Mouse (Mus musculus) MEL (cell line): ENCODE measurements at regions not wholly inside any gene's neighbourhood (a gene's known extent, or its start where the extent isn't known, plus 50 kb on each side); places are given as distances from the start of the nearest gene placed in this dataset.

Source experiments
- DNase-seq: peaks from one replicate; pipeline ENCODE4 v3.0.0; 2011; ENCODE audit warnings: low read depth, low spot score
- H3K27ac ChIP-seq: 2 replicates; pipeline ENCODE4 v1.5.1; 2012; ENCODE audit warnings: low read depth, mild to moderate bottlenecking, control low read depth, low read length, moderate library complexity; ENCODE audit not compliant: control insufficient read depth
- H3K27me3 ChIP-seq, 2 experiments: fragments of 150-350 bp in 1 of 2; sonication (generic) in 1 of 2; 2 replicates each; pipeline ENCODE4 v1.6.1; 2012; ENCODE audit warnings: low read length in 2 of 2, mild to moderate bottlenecking in 2 of 2, improper control_type of control experiment in 1 of 2, moderate library complexity in 1 of 2; ENCODE audit not compliant: insufficient read depth in 2 of 2, control insufficient read depth in 1 of 2
- H3K36me3 ChIP-seq, 2 experiments: 2 replicates each; pipeline ENCODE4 v1.6.1; 2012 to 2014; ENCODE audit warnings: low read length in 2 of 2, improper control_type of control experiment in 1 of 2, inconsistent platforms in 1 of 2, mild to moderate bottlenecking in 1 of 2; ENCODE audit not compliant: insufficient read depth in 2 of 2, control insufficient read depth in 1 of 2
- H3K4me1 ChIP-seq, 2 experiments: fragments of 150-350 bp in 1 of 2; sonication (generic) in 1 of 2; 2 replicates each; pipeline ENCODE4 v1.6.1; 2012; ENCODE audit warnings: low read length in 2 of 2, improper control_type of control experiment in 1 of 2, mild to moderate bottlenecking in 1 of 2; ENCODE audit not compliant: insufficient read depth in 2 of 2, control insufficient read depth in 1 of 2
- H3K4me3 ChIP-seq, 2 experiments: fragments of 150-350 bp in 1 of 2; sonication (generic) in 1 of 2; 2 replicates each; pipeline ENCODE4 v1.5.1; 2012; ENCODE audit warnings: low read depth in 2 of 2, low read length in 2 of 2, mild to moderate bottlenecking in 2 of 2, moderate library complexity in 2 of 2, control low read depth in 1 of 2, improper control_type of control experiment in 1 of 2; ENCODE audit not compliant: control insufficient read depth in 1 of 2, insufficient read depth in 1 of 2
- H3K79me2 ChIP-seq: 2 replicates; pipeline ENCODE4 v1.6.1; 2012; ENCODE audit warnings: mild to moderate bottlenecking, low read length, moderate library complexity; ENCODE audit not compliant: control insufficient read depth, poor library complexity, insufficient read depth
- H3K9ac ChIP-seq: 2 replicates; pipeline ENCODE4 v1.6.1; 2012; ENCODE audit warnings: low read depth, mild to moderate bottlenecking, control low read depth, low read length, moderate library complexity; ENCODE audit not compliant: control insufficient read depth, poor library complexity, severe bottlenecking
- H3K9me3 ChIP-seq: fragments of 150-350 bp; sonication (generic); replicated peaks from 2 replicates; pipeline ENCODE4 v1.6.1; 2012; ENCODE audit warnings: mild to moderate bottlenecking, low read length, improper control_type of control experiment, moderate library complexity; ENCODE audit not compliant: insufficient read depth
- CHD1 ChIP-seq: IDR thresholded peaks from 2 replicates; pipeline ENCODE4 v1.6.1; 2012; ENCODE audit warnings: low read depth, mild to moderate bottlenecking, inconsistent platforms, low read length, improper control_type of control experiment
- CTCF ChIP-seq, 3 experiments: IDR thresholded peaks in 2 of 3; conservative IDR thresholded peaks in 1 of 3; 2 replicates each; pipeline ENCODE4 v1.5.1; 2011 to 2012; ENCODE audit warnings: low read length in 3 of 3, low read depth in 2 of 3, mild to moderate bottlenecking in 2 of 3, improper control_type of control experiment in 1 of 3, inconsistent platforms in 1 of 3, mixed read lengths in 1 of 3, moderate library complexity in 1 of 3; ENCODE audit not compliant: control insufficient read depth in 1 of 3, insufficient read depth in 1 of 3, poor library complexity in 1 of 3, severe bottlenecking in 1 of 3
- HCFC1 ChIP-seq: IDR thresholded peaks from 2 replicates; pipeline ENCODE4 v1.6.1; 2012; ENCODE audit warnings: low read depth, mild to moderate bottlenecking, inconsistent platforms, low read length, improper control_type of control experiment, moderate library complexity
- MAFK ChIP-seq: IDR thresholded peaks from 2 replicates; pipeline ENCODE4 v1.6.1; 2011; ENCODE audit warnings: low read depth, mild to moderate bottlenecking, low read length, improper control_type of control experiment, borderline replicate concordance
- MAX ChIP-seq: IDR thresholded peaks from 2 replicates; pipeline ENCODE4 v1.6.1; 2011; ENCODE audit warnings: low read length, improper control_type of control experiment
- MEF2A ChIP-seq: IDR thresholded peaks from 2 replicates; pipeline ENCODE4 v1.6.1; 2014; ENCODE audit warnings: low read depth, mild to moderate bottlenecking, inconsistent platforms, low read length, improper control_type of control experiment; ENCODE audit not compliant: poor library complexity, insufficient replicate concordance, severe bottlenecking; ENCODE audit errors: extremely low read depth
- NRF1 ChIP-seq: IDR thresholded peaks from 2 replicates; pipeline ENCODE4 v1.6.1; 2014; ENCODE audit warnings: low read depth, mild to moderate bottlenecking, inconsistent platforms, low read length, improper control_type of control experiment, moderate library complexity; ENCODE audit not compliant: poor library complexity, insufficient read depth, severe bottlenecking
- POLR2A ChIP-seq, 2 experiments: IDR thresholded peaks; 2 replicates each; pipeline ENCODE4 v1.6.1; 2011 to 2012; ENCODE audit warnings: low read length in 2 of 2, mild to moderate bottlenecking in 2 of 2, control low read depth in 1 of 2, improper control_type of control experiment in 1 of 2, low read depth in 1 of 2, moderate library complexity in 1 of 2; ENCODE audit not compliant: control insufficient read depth in 1 of 2, insufficient read depth in 1 of 2, poor library complexity in 1 of 2
- POLR2AphosphoS5 ChIP-seq: IDR thresholded peaks from 2 replicates; pipeline ENCODE4 v1.6.1; 2012; ENCODE audit warnings: low read depth, borderline replicate concordance, mild to moderate bottlenecking, inconsistent platforms, low read length, moderate library complexity, mixed read lengths
- RAD21 ChIP-seq: IDR thresholded peaks from 2 replicates; pipeline ENCODE4 v1.6.1; 2011; ENCODE audit warnings: mild to moderate bottlenecking, low read depth, low read length, improper control_type of control experiment
- SMC3 ChIP-seq: IDR thresholded peaks from 2 replicates; pipeline ENCODE4 v1.6.1; 2011; ENCODE audit warnings: low read depth, low read length, improper control_type of control experiment
- TAL1 ChIP-seq: IDR thresholded peaks from 2 replicates; pipeline ENCODE4 v1.6.1; 2012; ENCODE audit warnings: mild to moderate bottlenecking, inconsistent platforms, low read length, moderate library complexity, mixed read lengths
- UBTF ChIP-seq: IDR thresholded peaks from 2 replicates; pipeline ENCODE4 v1.6.1; 2012; ENCODE audit warnings: low read depth, mild to moderate bottlenecking, inconsistent platforms, low read length, improper control_type of control experiment, moderate library complexity, borderline replicate concordance; ENCODE audit not compliant: insufficient read depth
- ZC3H11A ChIP-seq: IDR thresholded peaks from 2 replicates; pipeline ENCODE4 v1.6.1; 2012; ENCODE audit warnings: low read depth, mild to moderate bottlenecking, inconsistent platforms, low read length, improper control_type of control experiment
- ZKSCAN1 ChIP-seq: IDR thresholded peaks from 2 replicates; pipeline ENCODE4 v1.6.1; 2012; ENCODE audit warnings: low read depth, mild to moderate bottlenecking, inconsistent platforms, low read length, improper control_type of control experiment, moderate library complexity
- ZMIZ1 ChIP-seq: IDR thresholded peaks from 2 replicates; pipeline ENCODE4 v1.6.1; 2012; ENCODE audit warnings: low read depth, mild to moderate bottlenecking, inconsistent platforms, low read length, improper control_type of control experiment, moderate library complexity

- H3K4me3 ChIP-seq: no peak overlapping the region
- no peaks in the 10 kb centered on the region for H3K4me1 ChIP-seq
- no peaks in the 10 kb centered on the region for H3K79me2 ChIP-seq
- H3K27ac ChIP-seq: no peak overlapping the region
- DNase-seq: peak; percentile 37
- no peaks in the 10 kb centered on the region for H3K27me3 ChIP-seq
- TF ChIP-seq ZMIZ1: no peak
- TF ChIP-seq SMC3: peak; percentile 60
- TF ChIP-seq ZC3H11A: peak; percentile 65
- TF ChIP-seq CTCF (IDR thresholded peaks at IDR 0.05 in 2 of 3, conservative IDR thresholded peaks at IDR 0.05 in 1 of 3; ENCODE audit: control insufficient read depth in 1 of 3, insufficient read depth in 1 of 3, low read depth in 2 of 3, low read length in 3 of 3, poor library complexity in 1 of 3, severe bottlenecking in 1 of 3): peak in 2 of 3 experiments; percentile 21 to 59; a peak in 3 of 6 replicates
- peak; percentile 79 for TF ChIP-seq RAD21
- no peaks in the 10 kb centered on the region for H3K9me3 ChIP-seq
- H3K9ac ChIP-seq: no peak overlapping the region
- no peaks in the 10 kb centered on the region; a peak in 1 of 4 replicates for H3K36me3 ChIP-seq
These were observed 812.5 kb upstream of the Klhl1 start for GRCm38 (mm10) chr14:97331388-97331787.

GRCm38 (mm10) chr14:97329979-97330378, 811.1 kb upstream of the Klhl1 start:
- Histone ChIP-seq H3K36me3 (no peaks in the 10 kb centered on the region; a peak in 1 of 4 replicates), H3K27ac (no peak overlapping the region), H3K9ac (no peak overlapping the region), H3K79me2 (no peaks in the 10 kb centered on the region), H3K4me1 (no peaks in the 10 kb centered on the region), H3K27me3 (no peaks in the 10 kb centered on the region), H3K9me3 (no peaks in the 10 kb centered on the region), H3K4me3 (no peak overlapping the region)
- no peak for DNase-seq
- no peak for TF ChIP-seq TAL1
- TF ChIP-seq MAX: no peak
- no peak for TF ChIP-seq POLR2AphosphoS5
- no peak for TF ChIP-seq POLR2A (IDR thresholded peaks at IDR 0.05; ENCODE audit: control insufficient read depth in 1 of 2, insufficient read depth in 1 of 2, low read depth in 1 of 2, low read length in 2 of 2, poor library complexity in 1 of 2)
- no peak for TF ChIP-seq RAD21
- no peak for TF ChIP-seq HCFC1
- no peak for TF ChIP-seq MEF2A
- TF ChIP-seq MAFK: no peak
- no peak for TF ChIP-seq UBTF

- no peak for DNase-seq
- Histone ChIP-seq H3K9ac (no peak overlapping the region), H3K4me1 (no peaks in the 10 kb centered on the region), H3K27me3 (no peaks in the 10 kb centered on the region), H3K27ac (no peak overlapping the region), H3K9me3 (no peaks in the 10 kb centered on the region), H3K79me2 (no peaks in the 10 kb centered on the region), H3K36me3 (no peaks in the 10 kb centered on the region), H3K4me3 (no peak overlapping the region)
- TF ChIP-seq CHD1 (no peak), NRF1 (no peak), ZKSCAN1 (no peak), ZC3H11A (no peak)
These were observed 774.2 kb upstream of the Klhl1 start for GRCm38 (mm10) chr14:97293109-97293508.
